8 mouse cellular contexts compared by ENCODE assay signal in genomic region chr10:127059174-127059967, GRCm38 (mm10). TPM values are rescaled to one million over a fixed set of nuclear protein-coding genes. Genes with fewer than 3 reads are reported as not detected.
A peak's percentile ranks its signal among the peaks of the same experiment; 100 is the strongest.
DNase-seq lines count a peak whose midpoint lies in the region; ATAC-seq and TF ChIP-seq lines count a peak whose summit lies in the region.

No protein-coding gene starts in this region.

- peaks cover 2% of the 10 kb centered on the region; the same call in 1 of the 2 replicates for H3K4me1 ChIP-seq in cerebellum, adult 2 months (ENCODE audit: control insufficient read depth, insufficient read depth, low read length)
- peaks cover 55% of the 10 kb centered on the region for H3K4me1 ChIP-seq in hindbrain, embryonic 10.5 days (replicated peaks)
- peaks cover 42% of the 10 kb centered on the region for H3K4me1 ChIP-seq in liver, embryonic 15.5 days (replicated peaks)

- peak in 1 of 2 experiments; percentile 45 for DNase-seq in cerebellum, adult 2 months
- DNase-seq in cerebellum, adult 8-10 months, result no peak
- peak; percentile 64 for DNase-seq in right cerebral cortex, postnatal 4 days
- DNase-seq in right cerebral cortex, postnatal 36 days (ENCODE audit: low spot score in 2 of 2), result no peak
- DNase-seq in hindbrain, embryonic 10.5 days (ENCODE audit: low spot score), result no peak
- no peak for DNase-seq in adrenal gland, postnatal 10 days

- 2% methylated on average over 71 of the region's 92 CpGs for WGBS in cerebellum, adult 2 months
- under 1% methylated on average over 91 of the region's 92 CpGs for WGBS in hindbrain, embryonic 10.5 days
- WGBS in liver, embryonic 15.5 days (ENCODE audit: insufficient replicate concordance), result under 1% methylated on average over 82 of the region's 92 CpGs

- TF ChIP-seq CTCF in cerebellum, adult 2 months (IDR thresholded peaks at IDR 0.05; ENCODE audit: borderline replicate concordance, insufficient read depth, low read depth, low read length), result no peak

- peak overlapping the region; percentile 89 for H3K4me2 ChIP-seq in liver, embryonic 15.5 days

- no peak for ATAC-seq in liver, embryonic 15.5 days (ENCODE audit: insufficient read depth)
- ATAC-seq in inflammation-experienced regulatory T-cells, adult 6 months, result no peak

- H3K27ac ChIP-seq in cerebellum, adult 2 months (ENCODE audit: insufficient read depth, low read length), result no peak overlapping the region
- peak overlapping the region; percentile 97 for H3K27ac ChIP-seq in hindbrain, embryonic 10.5 days
- no peak overlapping the region for H3K27ac ChIP-seq in liver, embryonic 15.5 days (replicated peaks)

- H3K27me3 ChIP-seq in cerebellum, adult 2 months (ENCODE audit: control insufficient read depth, insufficient read depth, low read length), result no peaks in the 10 kb centered on the region
- peaks cover 37% of the 10 kb centered on the region; the same call in 1 of the 2 replicates for H3K27me3 ChIP-seq in hindbrain, embryonic 10.5 days (ENCODE audit: insufficient read depth, poor library complexity, severe bottlenecking)
- H3K27me3 ChIP-seq in liver, embryonic 15.5 days, result peaks cover 83% of the 10 kb centered on the region

- TF ChIP-seq POLR2A in cerebellum, adult 2 months (IDR thresholded peaks at IDR 0.05; ENCODE audit: borderline replicate concordance, insufficient read depth, low read length), result no peak

- H3K36me3 ChIP-seq in hindbrain, embryonic 10.5 days, result peaks cover 37% of the 10 kb centered on the region
- no peaks in the 10 kb centered on the region for H3K36me3 ChIP-seq in liver, embryonic 15.5 days (replicated peaks)

- peak overlapping the region; percentile 27; the same call in 1 of the 2 replicates for H3K9ac ChIP-seq in liver, embryonic 15.5 days

- H3K9me3 ChIP-seq in hindbrain, embryonic 10.5 days, result no peaks in the 10 kb centered on the region
- no peaks in the 10 kb centered on the region for H3K9me3 ChIP-seq in liver, embryonic 15.5 days (replicated peaks)

- peak overlapping the region; percentile 61 for H3K4me3 ChIP-seq in cerebellum, adult 2 months (replicated peaks; ENCODE audit: insufficient read depth, low read depth, low read length)
- peak overlapping the region; percentile 96 for H3K4me3 ChIP-seq in hindbrain, embryonic 10.5 days
- H3K4me3 ChIP-seq in liver, embryonic 15.5 days (replicated peaks), result peak overlapping the region; percentile 61

RNA-seq across cellular contexts. Expression of gene March9, which starts 0.6 kb away (rescaled TPM):
- 11.8 TPM in 2 replicates for polyA plus RNA-seq in cerebellum, adult 2 months (2012; rRNA removed)
- 1.2 and 1.6 TPM in 2 replicates for polyA plus RNA-seq in hindbrain, embryonic 10.5 days (2016; fragmentation: Nextera tagmentation; extraction: Ambion mirVana)
- polyA plus RNA-seq in liver, embryonic 15.5 days (2015; fragmentation: Nextera tagmentation; extraction: Ambion mirVana), result 0.03 TPM in 1 of 2 replicates, not detected in the other
- under 1 TPM; 0.35 to 0.84 (median 0.72) TPM for polyA plus RNA-seq in inflammation-experienced regulatory T-cells, adult 6 months (2017; shearing (Covaris generic))
- 1 to 10 TPM; 6.5 to 6.9 TPM for total RNA-seq in adrenal gland, postnatal 10 days (2021)

RNA-seq across cellular contexts. Expression of gene Cdk4, which starts 4.0 kb away (rescaled TPM):
- 141 and 143 TPM in 2 replicates for polyA plus RNA-seq in cerebellum, adult 2 months (2012; rRNA removed)
- polyA plus RNA-seq in hindbrain, embryonic 10.5 days (2016; fragmentation: Nextera tagmentation; extraction: Ambion mirVana), result 2,665 and 2,802 TPM in 2 replicates
- polyA plus RNA-seq in liver, embryonic 15.5 days (2015; fragmentation: Nextera tagmentation; extraction: Ambion mirVana), result 338 and 361 TPM in 2 replicates
- polyA plus RNA-seq in inflammation-experienced regulatory T-cells, adult 6 months (2017; shearing (Covaris generic)), result 100 to 1,000 TPM; 284 to 347 (median 295) TPM
- 100 to 1,000 TPM; 267 to 302 TPM for total RNA-seq in adrenal gland, postnatal 10 days (2021)

RNA-seq across cellular contexts. Expression of gene Tspan31, which starts 10.7 kb away (rescaled TPM):
- 81.6 and 84.6 TPM in 2 replicates for polyA plus RNA-seq in cerebellum, adult 2 months (2012; rRNA removed)
- 177 and 187 TPM in 2 replicates for polyA plus RNA-seq in hindbrain, embryonic 10.5 days (2016; fragmentation: Nextera tagmentation; extraction: Ambion mirVana)
- 77.4 and 84.3 TPM in 2 replicates for polyA plus RNA-seq in liver, embryonic 15.5 days (2015; fragmentation: Nextera tagmentation; extraction: Ambion mirVana)
- 100 to 1,000 TPM in 2 of 3 experiments, 10 to 100 TPM in 1; 97.8 to 134 (median 127) TPM for polyA plus RNA-seq in inflammation-experienced regulatory T-cells, adult 6 months (2017; shearing (Covaris generic))
- 10 to 100 TPM; 81.7 to 94.3 TPM for total RNA-seq in adrenal gland, postnatal 10 days (2021)

RNA-seq across cellular contexts. Expression of gene Cyp27b1, which starts 11.3 kb away (rescaled TPM):
- 0.19 and 0.29 TPM in 2 replicates for polyA plus RNA-seq in cerebellum, adult 2 months (2012; rRNA removed)
- 0.06 and 0.34 TPM in 2 replicates for polyA plus RNA-seq in hindbrain, embryonic 10.5 days (2016; fragmentation: Nextera tagmentation; extraction: Ambion mirVana)
- polyA plus RNA-seq in liver, embryonic 15.5 days (2015; fragmentation: Nextera tagmentation; extraction: Ambion mirVana), result not detected in 2 replicates
- not detected for polyA plus RNA-seq in inflammation-experienced regulatory T-cells, adult 6 months (2017; shearing (Covaris generic))
- under 1 TPM; 0.27 to 0.30 TPM for total RNA-seq in adrenal gland, postnatal 10 days (2021)

RNA-seq across cellular contexts. Expression of gene Agap2, which starts 15.7 kb away (rescaled TPM):
- polyA plus RNA-seq in cerebellum, adult 2 months (2012; rRNA removed), result 99.5 and 109 TPM in 2 replicates
- 0.12 and 0.33 TPM in 2 replicates for polyA plus RNA-seq in hindbrain, embryonic 10.5 days (2016; fragmentation: Nextera tagmentation; extraction: Ambion mirVana)
- 0.35 and 0.67 TPM in 2 replicates for polyA plus RNA-seq in liver, embryonic 15.5 days (2015; fragmentation: Nextera tagmentation; extraction: Ambion mirVana)
- polyA plus RNA-seq in inflammation-experienced regulatory T-cells, adult 6 months (2017; shearing (Covaris generic)), result 10 to 100 TPM; 25.9 to 32.1 (median 31.2) TPM
- total RNA-seq in adrenal gland, postnatal 10 days (2021), result 1 to 10 TPM; 5.7 to 6.2 TPM
